Mouse (Mus musculus) olfactory bulb, adult 2 months (tissue): ENCODE measurements around the gene Renbp.

Experiments used
- CTCF ChIP-seq: fragments of 200-500 bp; IDR thresholded peaks from 2 replicates; pipeline ENCODE4 v1.5.1; 2012; ENCODE audit warnings: low read depth, mild to moderate bottlenecking, low read length, moderate library complexity; ENCODE audit not compliant: insufficient read depth
- POLR2A ChIP-seq: fragments of 200-500 bp; IDR thresholded peaks from 2 replicates; pipeline ENCODE4 v1.6.1; 2012; ENCODE audit warnings: mild to moderate bottlenecking, low read depth, low read length, moderate library complexity; ENCODE audit not compliant: insufficient read depth

DNA sequence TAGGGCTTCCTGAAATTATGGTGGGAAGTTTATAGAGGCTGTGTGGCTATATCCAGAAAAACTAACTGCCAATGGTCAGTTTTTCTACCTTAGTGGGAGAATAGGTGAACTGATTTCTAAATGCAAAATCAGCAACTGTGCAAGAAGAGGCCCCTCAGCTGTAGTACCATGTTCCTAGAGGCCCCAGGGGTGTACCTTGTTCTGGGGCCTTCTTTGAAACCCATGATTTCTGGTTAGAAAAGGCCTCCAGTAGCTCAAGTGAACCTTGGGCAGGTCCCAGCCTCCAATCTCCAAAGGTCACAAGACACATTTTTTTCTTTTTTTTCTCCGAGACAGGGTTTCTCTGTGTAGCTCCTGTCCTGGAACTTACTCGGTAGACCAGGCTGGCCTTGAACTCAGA, 11.6 kb upstream of the Renbp start:
- no peak for TF ChIP-seq POLR2A
- TF ChIP-seq CTCF = no peak
